Mouse (Mus musculus) stomach, embryonic 14.5 days (tissue): ENCODE measurements around the gene Bmp10. TPM values are rescaled to one million over a fixed set of nuclear protein-coding genes. Genes with fewer than 3 reads are reported as not detected.

ENCODE experiments used
- ATAC-seq: fragments of 200-750 bp; cut with Nextera tagmentation; 2 replicates; pipeline ENCODE4 v1.8.0; 2017; ENCODE audit warnings: low read depth, moderate TSS enrichment; ENCODE audit not compliant: insufficient number of reproducible peaks, insufficient read depth, low FRiP score
- H3K27ac ChIP-seq: fragments of 300-500 bp; sonication (generic); 2 replicates; pipeline ENCODE4 v1.5.1; 2014; ENCODE audit warnings: mild to moderate bottlenecking, low read length, moderate library complexity, mixed read lengths
- H3K27me3 ChIP-seq: fragments of 300-500 bp; sonication (generic); 2 replicates; pipeline ENCODE4 v1.6.1; 2014; ENCODE audit warnings: low read length, control low read depth, mixed read lengths; ENCODE audit not compliant: control insufficient read depth, insufficient read depth
- H3K36me3 ChIP-seq: fragments of 300-500 bp; sonication (generic); 2 replicates; pipeline ENCODE4 v1.6.1; 2014; ENCODE audit warnings: mild to moderate bottlenecking, control low read depth, low read length, moderate library complexity, mixed read lengths; ENCODE audit not compliant: control insufficient read depth, insufficient read depth
- H3K4me1 ChIP-seq: fragments of 300-500 bp; sonication (generic); 2 replicates; pipeline ENCODE4 v1.6.1; 2014; ENCODE audit warnings: low read length, control low read depth, mixed read lengths; ENCODE audit not compliant: control insufficient read depth, insufficient read depth
- H3K4me2 ChIP-seq: fragments of 300-500 bp; sonication (generic); replicated peaks from 2 replicates; pipeline ENCODE4 v1.6.1; 2014; ENCODE audit warnings: low read depth, low read length, control low read depth
- H3K4me3 ChIP-seq: fragments of 300-500 bp; sonication (generic); 2 replicates; pipeline ENCODE4 v1.5.1; 2014; ENCODE audit warnings: low read depth, low read length, control low read depth
- H3K9ac ChIP-seq: fragments of 300-500 bp; sonication (generic); replicated peaks from 2 replicates; pipeline ENCODE4 v1.6.1; 2014; ENCODE audit warnings: low read depth, mild to moderate bottlenecking, control low read depth, low read length, moderate library complexity, mixed read lengths
- H3K9me3 ChIP-seq: fragments of 300-500 bp; sonication (generic); 2 replicates; pipeline ENCODE4 v1.6.1; 2016; ENCODE audit warnings: low read depth, low read length, control low read depth; ENCODE audit not compliant: control insufficient read depth
- WGBS: fragments of 180-500 bp; shearing (Covaris S2); extraction: QIAGEN DNeasy Blood & Tissue Kit; methylation state at CpG from one replicate; pipeline ENCODE4 v1.1.7; 2014; 5-methylcytosine and 5-hydroxymethylcytosine counted together
- polyA plus RNA-seq: library from polyadenylated mRNA; unstranded; fragments of >200 nt; fragmentation: Nextera tagmentation; extraction: Ambion mirVana; gene quantifications from 2 replicates; pipeline ENCODE4 v1.2.1, GENCODE M21; 2014

The Bmp10 gene
- polyA plus RNA-seq: not detected in 2 replicates

DNA sequence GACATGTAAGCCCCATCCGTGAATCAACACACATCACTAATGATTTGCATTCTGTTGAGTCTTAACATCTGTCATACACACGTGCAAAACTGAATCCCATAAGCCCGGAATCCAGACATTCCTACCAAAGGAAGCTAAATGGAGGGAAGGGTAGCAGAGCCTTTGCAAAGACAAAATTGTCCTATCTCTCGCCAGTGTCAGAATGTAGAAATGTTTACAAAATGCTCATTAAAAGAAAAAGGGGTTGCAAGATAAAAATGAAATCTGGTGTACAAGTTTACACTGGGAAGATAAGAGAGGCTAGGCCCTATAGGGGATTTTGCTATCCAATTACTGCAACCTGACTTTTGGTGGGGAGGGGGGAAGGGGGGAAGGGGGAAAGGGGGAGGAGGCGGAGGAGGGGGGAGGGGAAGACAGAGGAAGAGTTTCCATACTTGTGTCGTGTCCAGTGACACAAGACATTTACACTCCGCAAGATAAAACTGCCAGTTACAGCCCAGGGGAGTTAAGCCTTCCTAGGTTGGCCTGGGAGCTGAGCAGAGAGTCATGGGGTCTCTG is at the start of gene Bmp10:
TSS of gene Bmp10 (plus strand) at position 508 of the 558 bp plus-strand sequence.
- 39% methylated on average over 7 of the region's 7 CpGs for WGBS

DNA sequence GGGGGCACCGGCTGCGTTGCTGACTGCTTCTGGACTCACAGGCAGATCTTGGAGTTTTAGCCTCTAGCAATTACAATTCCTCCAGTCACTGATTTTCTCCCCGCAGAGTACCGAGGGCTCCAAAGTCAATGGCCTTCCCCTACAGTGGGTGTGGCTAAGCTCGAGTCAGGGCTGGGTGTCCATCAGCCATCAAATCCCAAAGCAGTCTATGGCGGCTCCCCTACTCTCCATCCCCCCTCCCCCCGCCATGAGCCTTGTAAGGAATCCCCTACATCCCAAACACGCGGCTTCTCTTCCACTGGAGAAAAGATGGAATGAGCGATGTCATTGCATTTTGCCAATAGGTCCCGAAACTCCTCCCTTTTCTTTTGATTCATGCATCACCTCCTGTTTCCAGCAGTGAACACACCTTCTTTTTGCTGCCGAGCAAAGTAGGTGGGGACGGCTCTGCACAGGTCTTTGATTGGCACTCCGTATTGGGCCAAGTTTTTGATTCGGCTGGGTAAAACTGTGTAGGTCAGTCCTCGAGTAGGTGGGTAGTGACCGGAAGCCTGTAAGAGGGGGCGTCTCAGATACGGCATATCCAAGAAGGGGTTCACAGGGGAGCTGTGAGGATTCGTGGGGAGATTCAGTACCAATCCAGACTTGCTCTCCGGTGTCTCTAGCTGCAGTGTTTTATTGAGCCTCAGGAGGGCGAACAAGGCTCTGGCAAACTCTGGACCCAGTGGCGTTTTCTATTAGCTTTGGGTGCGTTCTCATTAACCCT is 44.7 kb upstream of the Bmp10 start:
- Histone ChIP-seq H3K27ac (no peak overlapping the region), H3K4me2 (peak overlapping the region; percentile 51), H3K36me3 (no peaks in the 10 kb centered on the region), H3K9ac (no peak overlapping the region), H3K27me3 (0 out of 2 replicates have a peak, but pooled peaks cover 5% of the 10 kb centered on the region), H3K4me1 (no peaks in the 10 kb centered on the region; the same call in 1 of the 2 replicates), H3K9me3 (no peaks in the 10 kb centered on the region), H3K4me3 (peak overlapping the region; percentile 17)
- ATAC-seq: no peak
- 13% methylated on average over 24 of the region's 24 CpGs for WGBS

More for the DNA sequence above, at the start of gene Bmp10:
- no peaks in the 10 kb centered on the region for H3K36me3 ChIP-seq
- ATAC-seq: no peak
- H3K4me2 ChIP-seq: no peak within 1 kb of the TSS
- H3K4me3 ChIP-seq: no peak within 1 kb of the TSS
- H3K9me3 ChIP-seq: no peaks in the 10 kb centered on the region
- no peaks in the 10 kb centered on the region for H3K4me1 ChIP-seq
- H3K9ac ChIP-seq: no peak within 1 kb of the TSS
- no peak within 1 kb of the TSS for H3K27ac ChIP-seq
- no peaks in the 10 kb centered on the region for H3K27me3 ChIP-seq

DNA sequence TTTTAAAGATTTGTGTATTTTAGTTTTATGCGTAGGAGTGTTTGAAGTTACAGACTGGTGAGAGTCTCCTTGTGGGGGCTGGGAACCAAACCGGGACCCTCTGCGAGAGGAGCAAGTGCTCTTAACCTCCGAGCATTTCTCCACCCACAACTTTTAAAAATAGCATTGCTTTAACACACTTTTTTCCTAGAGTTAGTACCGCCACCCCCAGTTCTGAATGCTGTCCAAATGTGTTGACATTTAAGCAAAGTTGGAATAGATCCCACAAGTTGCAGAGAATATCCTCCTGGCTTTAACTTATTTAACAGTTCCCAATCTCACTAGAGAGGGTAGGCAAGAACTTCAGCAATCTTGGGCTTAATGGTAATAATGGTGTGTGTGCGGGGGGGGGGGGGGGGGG is 44.0 kb upstream of the Bmp10 start:
- no peak overlapping the region; the same call in 1 of the 2 replicates for H3K4me3 ChIP-seq
- ATAC-seq: no peak
- H3K9me3 ChIP-seq: no peaks in the 10 kb centered on the region
- WGBS: 41% methylated on average over 6 of the region's 6 CpGs
- no peaks in the 10 kb centered on the region for H3K36me3 ChIP-seq
- no peaks in the 10 kb centered on the region; the same call in 1 of the 2 replicates for H3K4me1 ChIP-seq
- H3K27ac ChIP-seq: no peak overlapping the region
- peak overlapping the region; percentile 51 for H3K4me2 ChIP-seq
- H3K27me3 ChIP-seq: 0 out of 2 replicates have a peak, but pooled peaks cover 5% of the 10 kb centered on the region
- no peak overlapping the region for H3K9ac ChIP-seq

DNA sequence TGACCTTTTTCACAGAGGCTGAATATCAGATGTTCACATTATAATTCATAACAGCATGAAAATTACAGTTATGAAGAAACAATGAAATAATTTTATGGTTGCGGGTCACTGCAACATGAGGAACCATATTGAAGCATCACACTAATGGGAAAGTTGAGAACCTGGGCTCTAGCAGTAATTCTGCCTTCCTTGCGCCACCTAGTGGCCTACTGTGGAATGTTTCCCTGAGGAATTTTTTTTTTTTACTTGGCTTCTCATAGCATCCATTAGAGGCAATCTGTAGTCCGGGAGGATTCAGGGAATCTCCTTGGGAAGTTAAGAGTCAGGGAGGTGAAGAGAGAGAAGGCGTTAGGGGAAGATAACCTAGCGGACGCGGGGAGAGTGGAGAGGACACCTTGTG is 42.6 kb upstream of the Bmp10 start:
- Histone ChIP-seq H3K4me2 (no peak overlapping the region), H3K36me3 (no peaks in the 10 kb centered on the region)
- 10% methylated on average over 7 of the region's 7 CpGs for WGBS

DNA sequence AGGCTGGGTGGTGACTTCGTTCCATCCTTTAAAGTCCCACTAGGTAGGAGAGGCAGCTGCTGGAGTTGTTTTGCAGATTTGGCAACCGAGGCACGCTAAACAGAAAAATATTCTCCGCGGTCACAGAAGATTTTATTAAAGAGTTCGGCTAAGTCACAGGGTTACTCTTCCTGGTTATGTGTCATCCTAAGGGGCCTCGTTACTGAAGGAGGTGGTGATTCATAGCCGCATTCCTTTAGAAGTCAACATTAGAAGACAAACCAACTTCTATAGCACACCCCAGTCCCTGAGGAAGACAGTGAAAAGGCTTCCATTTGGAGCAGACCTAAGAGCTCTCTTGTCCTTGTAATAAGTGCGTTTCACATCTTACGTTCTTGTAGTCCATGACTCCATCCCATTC is 42.1 kb upstream of the Bmp10 start:
- no peak overlapping the region for H3K4me2 ChIP-seq
- no peak overlapping the region for H3K4me3 ChIP-seq
- 83% methylated on average over 10 of the region's 10 CpGs for WGBS
- H3K9me3 ChIP-seq: no peaks in the 10 kb centered on the region
- no peaks in the 10 kb centered on the region; the same call in 1 of the 2 replicates for H3K4me1 ChIP-seq
- H3K36me3 ChIP-seq: no peaks in the 10 kb centered on the region
- no peak for ATAC-seq
- H3K9ac ChIP-seq: no peak overlapping the region
- no peak overlapping the region for H3K27ac ChIP-seq
- H3K27me3 ChIP-seq: 0 out of 2 replicates have a peak, but pooled peaks cover 5% of the 10 kb centered on the region

More for the DNA sequence above, 42.6 kb upstream of the Bmp10 start:
- no peaks in the 10 kb centered on the region; the same call in 1 of the 2 replicates for H3K4me1 ChIP-seq
- H3K27ac ChIP-seq: no peak overlapping the region
- H3K9me3 ChIP-seq: no peaks in the 10 kb centered on the region
- ATAC-seq: no peak
- no peak overlapping the region for H3K9ac ChIP-seq
- 0 out of 2 replicates have a peak, but pooled peaks cover 5% of the 10 kb centered on the region for H3K27me3 ChIP-seq
- H3K4me3 ChIP-seq: no peak overlapping the region

DNA sequence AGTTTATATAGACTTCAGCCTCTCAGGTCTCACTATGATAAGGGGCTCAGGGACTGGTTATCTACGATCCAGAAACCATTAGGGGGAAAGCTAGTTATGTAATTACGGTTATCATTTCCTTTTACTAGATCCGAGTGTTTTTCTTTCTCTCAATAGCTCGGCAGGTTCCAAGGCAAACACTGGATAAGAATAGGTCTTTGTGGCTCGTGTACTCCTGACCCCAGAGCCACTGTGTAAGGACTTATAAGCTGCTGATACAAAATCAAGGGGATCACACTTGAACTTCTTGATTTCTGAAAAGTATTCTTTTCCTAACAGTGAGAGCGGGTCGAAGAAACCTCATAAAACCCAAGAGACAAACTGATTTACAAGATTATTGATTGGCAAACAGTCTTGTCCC is 39.9 kb upstream of the Bmp10 start, which contains the start of gene Gkn3:
TSS of gene Gkn3 (minus strand) at position 59 of the 400 bp plus-strand sequence.
- WGBS: 52% methylated on average over 7 of the region's 7 CpGs
- H3K9ac ChIP-seq: no peak within 1 kb of the TSS
- ATAC-seq: peak; percentile 64
- H3K4me2 ChIP-seq: no peak within 1 kb of the TSS
- no peak within 1 kb of the TSS for H3K4me3 ChIP-seq
- H3K4me1 ChIP-seq: no peaks in the 10 kb centered on the region; the same call in 1 of the 2 replicates
- H3K27ac ChIP-seq: peak within 1 kb of the TSS; percentile 27; the same call in 1 of the 2 replicates
- no peaks in the 10 kb centered on the region for H3K36me3 ChIP-seq
- H3K27me3 ChIP-seq: no peaks in the 10 kb centered on the region
- H3K9me3 ChIP-seq: no peaks in the 10 kb centered on the region

DNA sequence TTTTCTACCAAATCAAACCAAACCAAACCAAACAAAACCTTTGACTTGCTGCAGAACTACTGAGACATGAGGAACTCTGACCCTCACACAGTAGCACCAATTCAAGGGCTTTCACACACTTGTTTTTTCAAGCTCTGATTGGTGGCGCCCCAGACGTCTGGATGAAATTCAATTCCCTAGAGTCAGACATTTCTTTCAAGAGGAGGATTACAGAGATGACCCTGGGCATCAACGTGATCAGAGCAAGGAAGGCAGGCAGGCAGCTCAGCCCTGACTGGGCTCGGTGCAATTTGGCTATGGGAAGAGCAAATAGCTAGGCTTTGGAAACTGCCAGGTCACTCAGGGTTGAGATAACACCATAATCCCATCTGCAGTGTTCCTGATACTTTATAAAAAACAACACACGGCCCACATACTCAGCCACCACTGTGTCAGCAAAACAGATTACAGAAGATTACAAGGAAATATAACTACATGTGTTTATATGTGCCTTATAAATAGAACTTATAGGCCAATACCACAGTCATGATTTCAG is 39.3 kb upstream of the Bmp10 start:
- H3K27me3 ChIP-seq: no peaks in the 10 kb centered on the region
- H3K36me3 ChIP-seq: no peaks in the 10 kb centered on the region
- H3K9me3 ChIP-seq: no peaks in the 10 kb centered on the region
- peak overlapping the region; percentile 27; the same call in 1 of the 2 replicates for H3K27ac ChIP-seq
- H3K4me1 ChIP-seq: no peaks in the 10 kb centered on the region
- 32% methylated on average over 5 of the region's 5 CpGs for WGBS
- no peak overlapping the region for H3K9ac ChIP-seq
- no peak overlapping the region for H3K4me2 ChIP-seq
- ATAC-seq: no peak
- no peak overlapping the region for H3K4me3 ChIP-seq

DNA sequence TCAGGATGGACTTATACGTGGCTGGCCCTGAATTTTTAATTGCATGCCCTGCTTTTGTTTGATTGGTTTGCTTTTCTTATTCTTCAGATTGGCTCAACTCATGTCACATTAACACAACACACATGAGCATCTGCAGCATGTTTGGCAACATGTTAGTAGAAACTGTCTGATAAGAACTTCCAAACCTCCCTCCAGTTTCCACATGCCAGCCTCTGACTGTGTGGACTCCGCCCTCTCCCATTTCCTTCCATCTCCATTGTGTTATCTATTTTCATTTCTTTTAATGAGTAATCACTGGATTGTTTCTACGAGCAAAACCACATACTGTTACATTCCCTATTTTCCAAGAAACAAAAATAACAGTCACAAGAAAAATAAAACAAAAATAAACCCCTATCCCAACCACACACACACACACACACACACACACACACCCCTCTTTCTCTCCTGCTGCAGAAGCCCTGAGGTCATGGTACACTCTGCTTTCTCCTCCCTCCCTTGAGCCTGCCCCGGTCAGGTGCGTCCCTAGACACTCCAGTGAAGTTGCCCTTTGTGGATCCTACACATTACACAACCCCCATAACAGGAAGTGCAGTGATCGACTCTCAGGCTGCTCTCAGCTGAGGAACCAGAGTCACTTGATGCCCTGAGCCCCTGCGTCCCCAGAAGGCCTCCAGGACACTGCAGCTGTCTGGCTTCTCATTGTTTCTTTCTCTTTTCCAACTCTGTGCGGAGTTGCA is 35.2 kb upstream of the Bmp10 start:
- Histone ChIP-seq H3K9me3 (no peaks in the 10 kb centered on the region), H3K4me3 (no peak overlapping the region), H3K4me1 (no peaks in the 10 kb centered on the region), H3K27me3 (no peaks in the 10 kb centered on the region), H3K9ac (no peak overlapping the region), H3K36me3 (no peaks in the 10 kb centered on the region), H3K27ac (no peak overlapping the region), H3K4me2 (no peak overlapping the region)
- WGBS: 68% methylated on average over 8 of the region's 8 CpGs
- ATAC-seq: no peak
